Mouse (Mus musculus) frontal cortex, postnatal 10 days (tissue): ENCODE data around the gene Psmd8.
"Not testable (repeated sequence)": the region's sequence is repeated elsewhere in the genome, so short reads cannot be mapped to it uniquely, and the experiment has no call there.

Source experiments
- DNase-seq, 2 experiments: peaks; one replicate each; pipeline ENCODE4 v3.0.0; 2022; ENCODE audit warnings: low spot score in 2 of 2, mixed read lengths in 1 of 2

Psmd8 gene

DNA sequence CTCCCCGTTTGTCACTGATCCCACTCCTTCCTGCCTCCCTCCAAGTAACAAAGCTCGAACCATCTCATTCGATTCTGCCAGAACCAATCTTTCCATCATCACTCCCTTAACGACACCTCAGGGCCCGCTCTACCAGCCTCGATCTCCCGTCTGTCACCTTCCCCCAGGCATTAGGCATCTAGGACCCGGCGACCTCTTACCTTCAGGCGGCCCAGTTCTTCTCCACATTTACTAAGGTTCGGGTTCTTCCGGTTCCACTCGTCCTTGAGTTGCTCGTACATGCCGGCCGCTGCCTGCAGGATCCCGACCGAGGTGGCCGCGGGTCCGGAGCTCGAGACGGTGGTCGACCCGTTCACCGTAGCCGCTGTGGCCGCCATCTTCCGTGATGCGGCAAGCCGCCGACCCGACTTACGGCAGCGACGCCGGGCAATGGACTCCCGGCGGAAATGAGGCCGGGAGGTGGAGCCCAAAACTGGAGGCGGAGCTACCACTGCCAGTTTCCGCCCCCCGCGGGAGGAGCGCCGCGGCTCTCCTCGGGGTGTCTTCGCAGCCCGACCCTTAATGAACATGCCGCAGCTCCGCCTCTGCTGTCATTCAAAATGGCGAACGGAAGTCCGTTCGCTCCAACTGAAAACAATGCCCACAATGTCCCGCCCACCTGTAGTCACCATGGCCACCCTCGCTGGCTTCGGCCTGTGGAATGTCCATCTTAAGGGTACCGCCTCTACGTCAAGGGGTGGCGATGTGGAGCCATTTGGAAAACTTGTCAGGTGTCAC is at the start of gene Psmd8:
Psmd8 (minus strand) TSS at position 625 of the 777 bp plus-strand sequence.
- peak; percentile 95 to 96 for DNase-seq

- no peak for DNase-seq
Measured at GRCm38 (mm10) chr7:29228202-29228601, 47.7 kb upstream of the Psmd8 start.

DNA sequence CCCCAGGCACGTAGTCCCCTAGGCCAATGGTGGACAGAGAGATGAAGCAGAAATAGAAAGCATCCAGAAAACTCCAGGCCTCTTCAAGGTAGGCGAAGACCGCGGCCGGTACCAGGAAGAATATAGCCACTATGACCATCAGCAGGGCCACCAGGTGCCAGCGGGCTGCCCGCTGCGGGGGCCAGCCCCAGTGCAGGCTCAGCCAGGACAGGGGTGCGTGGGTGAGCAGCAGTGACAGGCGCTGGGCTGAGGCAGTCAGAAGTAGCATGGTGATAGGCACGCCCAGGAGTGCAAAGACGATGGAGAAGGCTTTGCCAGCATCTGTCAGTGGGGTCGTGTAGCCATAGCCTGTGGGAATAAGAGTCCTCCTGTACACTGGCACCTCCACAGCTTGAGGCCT is 45.0 kb upstream of the Psmd8 start:
- DNase-seq = no peak

GRCm38 (mm10) chr7:29224756-29225394 is 44.4 kb upstream of the Psmd8 start:
- DNase-seq = peak in 1 of 2 experiments; percentile 36

DNA sequence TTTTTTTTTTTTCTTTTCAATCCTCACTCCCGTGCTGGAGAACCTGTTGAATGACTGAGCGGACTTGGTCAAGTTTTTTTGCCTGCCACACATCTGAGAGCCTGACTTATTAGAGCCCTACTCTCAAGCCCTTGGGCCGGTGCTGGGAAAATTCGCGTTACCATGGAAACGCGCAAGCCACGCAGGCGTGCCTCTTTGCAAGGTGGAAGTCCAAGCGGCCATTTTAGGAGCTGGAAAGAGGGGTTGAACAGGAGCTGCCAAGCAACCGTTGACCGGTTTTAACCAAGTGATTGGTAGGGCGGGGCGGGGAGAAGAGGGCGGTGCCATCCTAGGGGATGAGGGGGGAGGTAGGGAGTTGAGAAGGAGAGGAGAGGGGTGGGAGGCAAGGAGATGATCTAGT is 34.3 kb upstream of the Psmd8 start:
- no peak for DNase-seq

GRCm38 (mm10) chr7:29214236-29214635 is 33.7 kb upstream of the Psmd8 start:
- DNase-seq = no peak

DNA sequence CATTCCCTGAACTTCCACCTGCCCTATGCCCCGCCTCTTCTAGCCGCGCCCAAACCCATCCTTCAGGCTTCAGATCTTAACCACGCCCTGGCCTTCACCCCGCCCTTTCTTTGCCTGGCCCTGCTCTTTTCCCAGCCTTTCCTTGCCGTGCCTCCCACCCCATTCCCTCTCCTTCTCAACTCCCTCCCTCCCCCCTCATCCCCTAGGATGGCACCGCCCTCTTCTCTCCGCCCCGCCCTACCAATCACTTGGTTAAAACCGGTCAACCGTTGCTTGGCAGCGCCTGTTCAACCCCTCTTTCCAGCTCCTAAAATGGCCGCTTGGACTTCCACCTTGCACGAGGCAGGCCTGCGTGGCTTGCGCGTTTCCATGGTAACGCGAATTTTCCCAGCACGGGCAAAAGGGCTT is 33.2 kb upstream of the Psmd8 start, which contains the start of gene Catsperg1:
Catsperg1 (minus strand) TSS at position 361 of the 408 bp plus-strand sequence.
- DNase-seq = no peak

GRCm38 (mm10) chr7:29212775-29213560 is 32.5 kb upstream of the Psmd8 start:
- DNase-seq = not testable (repeated sequence)

GRCm38 (mm10) chr7:29212199-29212765 is 31.8 kb upstream of the Psmd8 start:
- DNase-seq = no peak

GRCm38 (mm10) chr7:29211415-29212198 is 31.1 kb upstream of the Psmd8 start:
- peak; percentile 72 to 75 for DNase-seq

- not testable (repeated sequence) for DNase-seq
Measured at GRCm38 (mm10) chr7:29211013-29211412, 30.5 kb upstream of the Psmd8 start.

DNA sequence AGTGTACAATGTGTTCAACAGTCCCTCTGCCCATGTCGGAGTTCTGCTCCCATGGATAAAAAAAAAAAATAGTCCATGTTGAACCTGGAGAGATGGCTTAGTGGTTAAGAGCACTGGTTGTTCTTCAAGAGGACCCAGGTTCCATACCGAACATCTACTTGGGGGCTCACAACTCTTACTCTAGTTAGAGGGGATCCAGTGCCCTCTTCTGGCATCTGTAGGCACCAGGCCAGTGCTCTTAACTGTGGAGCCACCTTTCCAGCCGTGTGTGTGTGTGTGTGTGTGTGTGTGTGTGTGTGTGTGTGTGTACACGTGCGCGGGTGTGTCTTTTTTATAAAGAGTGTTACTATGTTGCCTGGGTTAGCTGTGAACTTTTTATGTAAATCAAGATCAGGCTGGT is 22.1 kb upstream of the Psmd8 start:
- no peak for DNase-seq

GRCm38 (mm10) chr7:29194230-29194629 is 13.7 kb upstream of the Psmd8 start:
- DNase-seq = not testable (repeated sequence)

DNA sequence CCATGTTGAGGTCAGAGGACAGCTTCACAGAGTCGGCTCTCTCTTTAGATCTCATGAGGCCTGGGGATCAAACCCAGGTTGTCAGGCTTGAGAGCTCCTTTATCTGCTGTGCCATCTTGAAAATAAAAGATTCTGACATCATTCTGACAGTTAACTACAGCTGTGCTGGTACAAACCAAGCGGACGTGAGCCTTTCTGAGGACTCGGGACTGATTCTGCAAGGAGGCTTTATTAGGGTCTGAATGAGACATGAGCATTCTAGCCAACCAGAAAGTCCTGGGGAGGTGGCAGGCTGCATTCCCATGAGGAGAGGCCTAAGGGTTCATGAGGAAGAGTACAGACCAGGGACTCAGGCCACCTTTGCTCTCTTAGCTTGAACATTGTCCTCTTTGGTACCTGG is 822 bp upstream of the Psmd8 start:
- DNase-seq = not testable (repeated sequence)

GRCm38 (mm10) chr7:29180854-29181236 is 344 bp upstream of the Psmd8 start:
- DNase-seq = no peak

DNA sequence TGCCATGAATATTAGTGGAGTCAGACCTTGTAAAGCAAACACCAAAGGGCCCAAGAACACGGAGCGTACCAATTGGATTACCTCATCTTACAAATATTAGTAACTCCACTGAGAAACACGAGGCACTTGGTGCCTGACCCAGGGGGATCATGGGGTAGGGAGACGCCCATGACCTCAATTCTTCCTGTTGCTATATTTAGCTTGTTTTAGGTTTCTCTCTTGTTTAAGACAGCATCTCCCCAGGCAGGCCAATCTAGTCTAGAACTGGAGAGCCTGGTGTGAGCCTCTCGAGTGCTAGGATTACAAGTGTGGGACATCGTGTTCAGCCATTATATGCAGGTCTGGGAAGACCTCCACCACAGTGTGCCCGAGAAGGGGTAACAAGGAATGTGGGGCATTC is 1.2 kb downstream of the Psmd8 start:
- no peak for DNase-seq

DNA sequence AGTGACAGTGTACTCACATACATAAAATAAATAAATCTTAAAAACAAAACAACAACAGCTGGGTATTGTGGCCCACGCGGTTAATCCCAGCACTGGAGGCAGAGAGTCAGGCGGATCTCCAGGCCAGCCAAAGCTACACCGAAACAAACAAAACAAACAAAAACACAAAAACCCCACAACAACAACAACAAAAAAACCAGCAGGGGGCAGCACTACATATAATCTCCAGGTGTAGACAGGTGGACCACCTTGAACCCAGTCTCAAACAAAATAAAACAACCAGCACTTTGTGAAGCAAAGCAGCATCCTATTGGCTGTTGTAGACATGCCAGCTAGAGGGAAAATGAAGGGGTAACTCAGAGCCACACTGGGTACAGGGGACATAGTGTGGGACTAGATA is 2.4 kb downstream of the Psmd8 start:
- DNase-seq = no peak

- DNase-seq = no peak
Measured at GRCm38 (mm10) chr7:29172390-29173016, 8.0 kb downstream of the Psmd8 start.

GRCm38 (mm10) chr7:29171562-29172097 is 8.9 kb downstream of the Psmd8 start:
- no peak for DNase-seq

- DNase-seq = no peak
Measured at GRCm38 (mm10) chr7:29170755-29171561, 9.5 kb downstream of the Psmd8 start.
